Mouse (Mus musculus) liver, embryonic 15.5 days (tissue): ENCODE results near the gene Garnl3. TPM values are rescaled to one million over a fixed set of nuclear protein-coding genes. Genes with fewer than 3 reads are reported as not detected.
"Not testable (repeated sequence)": the region's sequence is repeated elsewhere in the genome, so short reads cannot be mapped to it uniquely, and the experiment has no call there.

ENCODE experiments used
- ATAC-seq: fragments of 200-750 bp; cut with Nextera tagmentation; 2 replicates; pipeline ENCODE4 v1.8.0; 2017; ENCODE audit warnings: moderate number of reproducible peaks, mild to moderate bottlenecking, moderate library complexity; ENCODE audit not compliant: insufficient read depth
- H3K27ac ChIP-seq: fragments of 300-500 bp; sonication (generic); replicated peaks from 2 replicates; pipeline ENCODE4 v1.5.1; 2015; ENCODE audit warnings: mild to moderate bottlenecking, inconsistent platforms
- H3K27me3 ChIP-seq: fragments of 300-500 bp; sonication (generic); 2 replicates; pipeline ENCODE4 v1.6.1; 2015; ENCODE audit warnings: mild to moderate bottlenecking, inconsistent platforms
- H3K36me3 ChIP-seq: fragments of 300-500 bp; sonication (generic); replicated peaks from 2 replicates; pipeline ENCODE4 v1.6.1; 2015; ENCODE audit warnings: moderate library complexity, mild to moderate bottlenecking, inconsistent platforms
- H3K4me1 ChIP-seq: fragments of 300-500 bp; sonication (generic); replicated peaks from 2 replicates; pipeline ENCODE4 v1.6.1; 2015; ENCODE audit warnings: inconsistent platforms
- H3K4me2 ChIP-seq: fragments of 300-500 bp; sonication (generic); 2 replicates; pipeline ENCODE4 v1.6.1; 2015; ENCODE audit warnings: moderate library complexity, mild to moderate bottlenecking, inconsistent platforms
- H3K4me3 ChIP-seq: fragments of 300-500 bp; sonication (generic); replicated peaks from 2 replicates; pipeline ENCODE4 v1.5.1; 2015; ENCODE audit warnings: mild to moderate bottlenecking, inconsistent platforms
- H3K9ac ChIP-seq: fragments of 300-500 bp; sonication (generic); 2 replicates; pipeline ENCODE4 v1.6.1; 2015; ENCODE audit warnings: moderate library complexity, mild to moderate bottlenecking, inconsistent platforms
- H3K9me3 ChIP-seq: fragments of 300-500 bp; sonication (generic); replicated peaks from 2 replicates; pipeline ENCODE4 v1.6.1; 2016; ENCODE audit warnings: inconsistent platforms
- WGBS: fragments of 180-500 bp; shearing (Covaris S2); methylation state at CpG from one replicate; pipeline ENCODE4 v1.1.7; 2015; ENCODE audit warnings: mixed read lengths; ENCODE audit not compliant: insufficient replicate concordance; 5-methylcytosine and 5-hydroxymethylcytosine counted together
- polyA plus RNA-seq: library from polyadenylated mRNA; unstranded; fragments of >200 nt; fragmentation: Nextera tagmentation; extraction: Ambion mirVana; gene quantifications from 2 replicates; pipeline ENCODE4 v1.2.1, GENCODE M21; 2015

The Garnl3 gene
- polyA plus RNA-seq, 1 experiment from 2014 or later = 0.89 TPM

DNA sequence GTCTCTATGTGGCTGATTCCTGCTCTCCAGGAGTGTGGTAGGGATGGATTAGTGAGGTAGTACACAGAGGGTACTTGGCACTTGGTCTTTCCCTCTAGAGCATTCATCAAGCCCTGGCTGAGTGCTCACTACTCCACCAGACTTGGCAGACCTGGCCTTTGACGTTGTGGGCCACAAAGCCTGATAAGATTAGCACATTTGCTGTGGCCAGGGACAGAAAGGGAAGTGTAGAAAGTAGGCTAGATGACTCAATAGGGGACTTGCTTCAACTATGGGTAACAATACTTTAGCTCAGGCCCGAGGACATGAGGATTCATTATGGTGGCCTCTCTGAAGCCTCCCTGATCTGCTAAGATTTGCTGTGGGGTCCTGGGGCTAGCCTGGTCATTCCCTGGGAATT, 114.3 kb downstream of the Garnl3 start:
- whole genome bisulfite sequencing = 20% methylated on average over 2 of the region's 2 CpGs
- H3K4me1 ChIP-seq = no peaks in the 10 kb centered on the region
- H3K4me2 ChIP-seq = no peak overlapping the region

DNA sequence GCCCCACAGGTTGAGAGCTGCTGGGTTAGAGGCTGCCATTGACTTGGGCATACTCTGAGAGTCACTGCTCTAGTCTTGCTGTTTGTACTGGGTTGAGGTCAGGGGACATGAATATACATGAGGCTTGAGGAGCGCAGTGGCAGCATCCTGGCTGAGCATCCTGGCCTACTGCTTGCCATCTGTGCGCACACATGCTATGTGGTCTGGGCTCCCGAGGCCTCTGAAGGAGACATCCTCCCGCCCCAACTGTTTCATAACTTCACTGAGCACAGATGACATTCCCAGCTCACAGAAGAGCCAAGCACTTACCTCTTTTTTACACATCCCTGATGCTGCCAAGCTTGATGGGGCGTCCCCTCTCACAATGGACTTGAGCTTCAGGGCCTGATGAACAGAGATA, 116.6 kb downstream of the Garnl3 start:
- Histone ChIP-seq H3K4me1 (no peaks in the 10 kb centered on the region), H3K4me2 (no peak overlapping the region), H3K27ac (no peak overlapping the region), H3K9me3 (no peaks in the 10 kb centered on the region), H3K27me3 (no peaks in the 10 kb centered on the region), H3K9ac (no peak overlapping the region), H3K4me3 (no peak overlapping the region), H3K36me3 (no peaks in the 10 kb centered on the region)
- WGBS = 64% methylated on average over 5 of the region's 5 CpGs
- no peak for ATAC-seq

More for the DNA sequence above, 114.3 kb downstream of the Garnl3 start:
- no peak overlapping the region for H3K4me3 ChIP-seq
- no peak overlapping the region for H3K9ac ChIP-seq
- no peak overlapping the region for H3K27ac ChIP-seq
- no peaks in the 10 kb centered on the region for H3K9me3 ChIP-seq
- ATAC-seq = no peak
- H3K36me3 ChIP-seq = no peaks in the 10 kb centered on the region
- H3K27me3 ChIP-seq = no peaks in the 10 kb centered on the region

DNA sequence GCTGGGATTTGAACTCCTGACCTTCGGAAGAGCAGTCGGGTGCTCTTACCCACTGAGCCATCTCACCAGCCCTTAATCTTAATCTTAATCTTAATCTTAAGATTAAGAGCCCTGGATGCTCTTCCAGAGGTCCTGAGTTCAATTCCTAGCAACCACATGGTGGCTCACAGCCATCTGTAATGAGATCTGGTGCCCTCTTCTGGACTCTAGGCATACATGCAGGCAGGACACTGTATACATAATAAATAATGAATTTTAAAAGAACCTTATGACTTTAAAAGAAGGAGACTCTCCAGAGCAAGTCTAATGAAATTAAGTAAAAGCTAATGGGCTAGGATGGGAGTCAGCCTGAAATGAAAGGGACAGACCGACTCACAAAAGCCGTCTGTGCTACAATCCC, 122.4 kb downstream of the Garnl3 start:
- not testable (repeated sequence) for H3K9me3 ChIP-seq, H3K4me2 ChIP-seq, H3K4me1 ChIP-seq, H3K27ac ChIP-seq, H3K4me3 ChIP-seq, H3K36me3 ChIP-seq, ATAC-seq, H3K9ac ChIP-seq, H3K27me3 ChIP-seq
- 66% methylated on average over 4 of the region's 4 CpGs for WGBS

DNA sequence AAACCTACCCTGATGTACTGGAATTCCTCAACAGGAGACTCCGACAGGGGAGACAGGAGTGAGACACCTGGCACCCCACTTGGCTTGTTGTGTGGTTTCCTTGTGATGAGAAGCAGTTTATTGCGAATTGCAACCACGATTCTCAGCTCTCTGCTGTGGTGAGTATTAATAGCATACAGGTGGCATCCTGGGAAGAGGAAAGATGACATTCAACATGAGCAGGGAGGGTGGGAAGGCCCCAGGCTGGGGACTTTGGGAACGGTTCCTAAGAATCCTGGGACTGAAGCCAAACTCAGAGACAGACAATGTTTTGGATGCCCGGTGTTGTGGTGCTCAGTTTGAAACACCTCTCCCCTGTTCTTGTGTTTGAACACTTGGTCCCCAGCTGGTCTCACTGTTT, 126.4 kb downstream of the Garnl3 start:
- WGBS = 55% methylated on average over 5 of the region's 5 CpGs
- H3K27me3 ChIP-seq = no peaks in the 10 kb centered on the region
- ATAC-seq = no peak
- no peak overlapping the region for H3K27ac ChIP-seq
- H3K36me3 ChIP-seq = no peaks in the 10 kb centered on the region
- H3K4me1 ChIP-seq = no peaks in the 10 kb centered on the region
- no peak overlapping the region for H3K9ac ChIP-seq
- H3K9me3 ChIP-seq = no peaks in the 10 kb centered on the region
- no peak overlapping the region for H3K4me3 ChIP-seq
- H3K4me2 ChIP-seq = no peak overlapping the region

DNA sequence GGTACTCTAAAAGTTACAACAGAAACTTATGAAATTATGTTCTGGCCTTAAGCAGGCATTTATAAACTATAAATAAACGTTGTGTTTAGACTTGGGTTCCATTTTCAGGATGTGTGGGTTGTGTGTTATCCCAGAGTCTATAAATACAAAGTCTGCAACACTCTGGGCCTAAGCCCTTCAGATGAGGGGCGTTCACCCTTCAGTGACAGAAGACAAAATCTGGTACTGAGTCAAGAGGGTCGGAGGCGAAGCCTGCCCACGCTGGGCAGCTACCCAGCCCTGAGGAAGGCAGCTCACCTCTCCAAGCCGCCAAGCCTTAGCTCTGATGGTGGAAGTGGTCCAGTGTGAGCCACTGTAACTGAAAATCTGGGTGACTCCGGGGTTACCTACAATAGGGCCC, 129.3 kb downstream of the Garnl3 start:
- WGBS = 68% methylated on average over 7 of the region's 7 CpGs
- no peaks in the 10 kb centered on the region for H3K4me1 ChIP-seq
- H3K4me2 ChIP-seq = no peak overlapping the region
- H3K36me3 ChIP-seq = no peaks in the 10 kb centered on the region
- no peak overlapping the region for H3K9ac ChIP-seq
- H3K4me3 ChIP-seq = no peak overlapping the region
- no peaks in the 10 kb centered on the region for H3K27me3 ChIP-seq
- no peak for ATAC-seq
- H3K9me3 ChIP-seq = no peaks in the 10 kb centered on the region
- no peak overlapping the region for H3K27ac ChIP-seq

DNA sequence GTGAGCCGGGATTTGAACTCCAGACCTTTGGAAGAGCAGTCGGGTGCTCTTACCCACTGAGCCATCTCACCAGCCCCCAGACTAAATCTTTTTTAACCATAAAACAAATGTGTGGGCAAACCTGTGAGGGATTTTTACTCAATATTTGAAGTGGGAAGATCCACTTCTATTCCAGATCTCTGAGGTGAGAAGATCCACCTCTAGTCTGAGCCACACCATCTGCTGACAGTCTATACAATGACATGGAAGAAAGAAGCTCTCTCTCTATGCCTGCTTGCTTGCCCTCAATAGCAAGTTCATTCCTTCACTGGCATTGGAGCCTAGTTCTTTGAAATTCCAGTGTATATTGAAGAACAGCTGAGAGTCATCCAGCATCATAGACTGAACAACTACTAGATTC, 131.7 kb downstream of the Garnl3 start:
- H3K4me1 ChIP-seq = no peaks in the 10 kb centered on the region
- 62% methylated on average over 2 of the region's 2 CpGs for WGBS
- no peak overlapping the region for H3K27ac ChIP-seq
- no peaks in the 10 kb centered on the region for H3K36me3 ChIP-seq
- no peak overlapping the region for H3K4me3 ChIP-seq
- H3K27me3 ChIP-seq = no peaks in the 10 kb centered on the region
- H3K4me2 ChIP-seq = no peak overlapping the region
- ATAC-seq = no peak
- no peak overlapping the region for H3K9ac ChIP-seq
- no peaks in the 10 kb centered on the region for H3K9me3 ChIP-seq

DNA sequence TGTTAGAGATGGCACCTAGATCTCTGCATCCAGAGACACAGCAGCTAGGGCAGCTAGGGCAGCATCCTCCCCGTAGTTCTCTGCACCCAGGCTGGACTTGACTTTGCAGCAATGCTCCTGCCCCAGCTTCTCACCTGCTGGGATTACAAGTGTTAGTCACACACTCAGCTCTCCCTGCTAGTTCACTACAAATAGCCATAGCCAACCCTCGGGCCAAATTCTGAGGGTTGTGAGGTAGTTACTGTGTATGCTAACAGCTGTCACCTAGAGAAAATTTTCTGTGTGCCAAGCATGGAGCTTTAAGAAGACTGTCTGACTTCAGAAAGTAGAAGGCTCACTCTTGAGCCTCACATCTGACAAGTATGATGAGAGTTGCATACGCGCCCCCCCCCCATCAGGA, 133.7 kb downstream of the Garnl3 start:
- Histone ChIP-seq H3K36me3 (no peaks in the 10 kb centered on the region), H3K4me2 (no peak overlapping the region), H3K9me3 (no peaks in the 10 kb centered on the region), H3K4me1 (no peaks in the 10 kb centered on the region), H3K27ac (no peak overlapping the region), H3K4me3 (no peak overlapping the region), H3K9ac (no peak overlapping the region), H3K27me3 (no peaks in the 10 kb centered on the region)
- WGBS = 64% methylated on average over 4 of the region's 4 CpGs
- no peak for ATAC-seq

DNA sequence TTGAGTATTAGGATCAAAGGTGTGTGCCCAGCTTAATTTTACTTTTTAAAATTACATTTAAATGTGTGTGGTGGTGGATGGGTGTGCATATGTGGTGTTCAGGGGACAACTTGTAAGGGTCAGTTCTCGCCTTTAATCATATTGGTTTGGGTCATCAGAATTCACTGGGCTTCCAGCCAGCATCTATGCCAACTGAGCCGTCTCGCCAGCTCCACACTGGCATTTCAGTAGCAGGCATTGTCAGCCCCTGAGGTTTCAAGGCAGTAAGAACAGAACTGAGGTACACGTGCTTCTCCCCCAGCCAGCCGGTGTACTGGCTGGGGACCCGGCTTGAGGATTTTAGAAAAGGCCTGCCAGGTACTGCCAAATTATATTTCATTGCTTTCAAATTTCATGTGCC, 134.4 kb downstream of the Garnl3 start:
- Histone ChIP-seq H3K27ac (no peak overlapping the region), H3K9ac (no peak overlapping the region), H3K27me3 (no peaks in the 10 kb centered on the region), H3K36me3 (no peaks in the 10 kb centered on the region), H3K4me2 (no peak overlapping the region), H3K4me3 (no peak overlapping the region), H3K4me1 (no peaks in the 10 kb centered on the region), H3K9me3 (no peaks in the 10 kb centered on the region)
- WGBS = 54% methylated on average over 6 of the region's 6 CpGs
- ATAC-seq = no peak

DNA sequence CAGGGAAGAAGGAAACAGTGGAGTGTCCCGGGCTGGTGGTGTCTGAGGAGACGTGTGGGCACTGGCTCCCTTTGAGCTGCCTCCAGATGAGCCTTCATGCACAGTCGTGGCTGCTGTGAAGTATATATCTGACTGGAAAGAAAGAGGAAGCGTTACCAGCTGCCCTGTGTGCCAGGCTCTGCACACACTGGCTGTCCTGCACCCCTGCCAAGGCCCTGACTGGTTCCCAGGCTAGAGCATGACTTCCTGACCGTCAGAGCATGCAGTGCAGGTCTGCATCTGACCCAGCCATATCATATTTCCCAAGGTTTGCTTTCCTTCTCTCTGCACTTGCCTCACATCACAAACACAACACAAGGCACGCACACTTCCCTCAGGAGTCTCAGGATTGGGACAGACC, 139.3 kb downstream of the Garnl3 start:
- no peak overlapping the region for H3K27ac ChIP-seq
- H3K4me2 ChIP-seq = no peak overlapping the region
- ATAC-seq = no peak
- no peaks in the 10 kb centered on the region for H3K36me3 ChIP-seq
- no peaks in the 10 kb centered on the region for H3K9me3 ChIP-seq
- no peak overlapping the region for H3K4me3 ChIP-seq
- WGBS = 45% methylated on average over 6 of the region's 6 CpGs
- no peak overlapping the region for H3K9ac ChIP-seq
- no peaks in the 10 kb centered on the region for H3K27me3 ChIP-seq
- H3K4me1 ChIP-seq = no peaks in the 10 kb centered on the region

DNA sequence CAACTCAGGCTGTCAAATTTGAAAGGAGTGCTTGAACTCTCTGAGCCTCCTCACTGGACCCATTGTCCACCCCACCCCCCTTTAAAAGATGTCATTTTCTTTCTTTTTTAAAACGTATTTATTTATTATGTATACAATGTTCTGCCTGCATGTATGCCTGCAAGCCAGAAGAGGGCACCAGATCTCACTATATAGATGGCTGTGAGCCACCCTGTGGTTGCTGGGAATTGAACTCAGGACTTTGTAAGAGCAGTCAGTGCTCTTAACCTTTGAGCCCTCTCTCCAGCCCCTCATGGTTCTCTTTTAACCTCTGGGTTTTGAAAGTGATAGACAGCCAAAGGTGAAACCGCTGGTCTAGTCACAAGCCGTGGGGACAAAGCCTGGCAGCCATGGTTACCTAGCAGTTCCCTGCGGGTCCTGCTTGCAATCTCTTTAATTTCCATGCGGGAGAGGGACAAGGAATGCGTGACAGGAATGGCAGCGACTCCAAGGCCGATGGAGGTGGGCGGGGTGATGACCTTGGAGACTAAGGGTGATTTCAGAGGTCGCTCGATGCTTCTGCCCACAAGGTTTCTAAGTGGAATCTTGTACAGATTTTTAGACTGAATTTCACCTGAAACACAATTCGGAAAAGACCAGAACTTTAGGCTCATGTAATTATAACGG, 141.2 kb downstream of the Garnl3 start:
- H3K4me3 ChIP-seq = no peak overlapping the region
- WGBS = 53% methylated on average over 13 of the region's 13 CpGs
- no peak for ATAC-seq

DNA sequence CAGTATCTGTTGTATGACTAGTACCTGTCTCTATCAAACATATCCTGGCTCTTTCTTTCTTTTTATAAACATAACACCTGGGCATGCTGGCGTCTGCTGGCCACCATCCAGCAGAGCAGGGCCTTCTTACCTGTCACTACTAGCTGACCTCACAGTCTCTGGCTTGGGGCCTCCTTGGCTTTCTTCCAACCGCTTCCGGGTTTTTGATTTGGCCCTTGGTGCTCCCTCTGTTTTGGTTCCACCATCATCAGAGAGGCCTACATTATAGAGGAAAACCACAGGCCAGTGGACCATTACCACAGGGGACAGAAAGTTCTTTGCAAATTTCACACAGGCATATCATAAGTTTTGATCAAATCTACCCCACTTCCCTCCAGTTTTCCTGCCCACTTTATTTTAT, 142.1 kb downstream of the Garnl3 start:
- no peak overlapping the region for H3K4me3 ChIP-seq
- H3K4me2 ChIP-seq = no peak overlapping the region
- H3K9me3 ChIP-seq = no peaks in the 10 kb centered on the region
- H3K36me3 ChIP-seq = no peaks in the 10 kb centered on the region
- H3K4me1 ChIP-seq = 0 out of 2 replicates have a peak, but pooled peaks cover under 1% of the 10 kb centered on the region
- H3K27ac ChIP-seq = no peak overlapping the region
- ATAC-seq = no peak
- peaks cover 6% of the 10 kb centered on the region for H3K27me3 ChIP-seq
- no peak overlapping the region for H3K9ac ChIP-seq
- 45% methylated on average over 3 of the region's 3 CpGs for WGBS

More for the DNA sequence above, 141.2 kb downstream of the Garnl3 start:
- Histone ChIP-seq H3K4me1 (no peaks in the 10 kb centered on the region), H3K4me2 (no peak overlapping the region), H3K27ac (no peak overlapping the region), H3K9me3 (no peaks in the 10 kb centered on the region), H3K9ac (no peak overlapping the region), H3K27me3 (peaks cover 4% of the 10 kb centered on the region; the same call in 1 of the 2 replicates), H3K36me3 (no peaks in the 10 kb centered on the region)

DNA sequence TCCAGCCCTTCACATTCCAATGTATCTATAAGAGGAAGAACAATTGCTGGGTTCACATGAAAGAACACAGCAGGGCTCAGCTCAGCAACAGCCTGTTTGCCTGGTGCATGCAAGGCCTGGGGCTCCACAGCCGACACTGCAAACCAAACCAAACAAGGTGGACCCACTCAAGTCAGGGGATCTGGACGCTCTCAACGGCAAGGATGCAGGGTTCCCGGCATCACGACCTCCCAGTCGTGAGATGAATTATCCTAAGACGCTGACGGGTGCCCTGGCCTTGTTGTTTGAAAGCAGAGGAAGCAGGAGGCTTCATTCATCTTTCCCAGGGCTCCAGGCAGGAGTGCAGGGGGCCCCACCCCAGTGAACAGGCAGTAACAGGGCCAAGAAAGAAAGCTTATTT, 145.6 kb downstream of the Garnl3 start:
- WGBS = 61% methylated on average over 8 of the region's 8 CpGs
- Histone ChIP-seq H3K4me3 (no peak overlapping the region), H3K4me2 (no peak overlapping the region), H3K4me1 (peaks cover 26% of the 10 kb centered on the region), H3K9me3 (no peaks in the 10 kb centered on the region), H3K27ac (no peak overlapping the region), H3K27me3 (peaks cover 12% of the 10 kb centered on the region), H3K9ac (no peak overlapping the region), H3K36me3 (no peaks in the 10 kb centered on the region)
- ATAC-seq = no peak
